Mouse (Mus musculus) forebrain, postnatal 0 days (tissue): ENCODE measurements at regions not wholly inside any gene's neighbourhood (a gene's known extent, or its start where the extent isn't known, plus 50 kb on each side); places are given as distances from the start of the nearest gene placed in this dataset.

ENCODE experiments used
- ATAC-seq: fragments of 200-750 bp; cut with Nextera tagmentation; 2 replicates; pipeline ENCODE4 v1.8.0; 2017; ENCODE audit warnings: mild to moderate bottlenecking, moderate library complexity
- DNase-seq: peaks from one replicate; pipeline ENCODE4 v3.0.0-alpha.2; 2015
- H3K27ac ChIP-seq: fragments of 300-500 bp; sonication (generic); 2 replicates; pipeline ENCODE4 v1.5.1; 2014; ENCODE audit warnings: low read depth, mild to moderate bottlenecking, antibody characterized with exemption, low read length, moderate library complexity, mixed read lengths
- H3K27me3 ChIP-seq: fragments of 300-500 bp; sonication (generic); 2 replicates; pipeline ENCODE4 v1.6.1; 2014; ENCODE audit warnings: mild to moderate bottlenecking, low read length, mixed read lengths; ENCODE audit not compliant: insufficient read depth
- H3K36me3 ChIP-seq: fragments of 300-500 bp; sonication (generic); 2 replicates; pipeline ENCODE4 v1.6.1; 2014; ENCODE audit warnings: mild to moderate bottlenecking, moderate library complexity; ENCODE audit not compliant: insufficient read depth
- H3K4me1 ChIP-seq: fragments of 300-500 bp; sonication (generic); 2 replicates; pipeline ENCODE4 v1.6.1; 2014; ENCODE audit warnings: antibody characterized with exemption; ENCODE audit not compliant: insufficient read depth
- H3K4me2 ChIP-seq: fragments of 300-500 bp; sonication (generic); 2 replicates; pipeline ENCODE4 v1.6.1; 2014; ENCODE audit warnings: low read depth, mild to moderate bottlenecking, moderate library complexity
- H3K4me3 ChIP-seq: fragments of 300-500 bp; sonication (generic); 2 replicates; pipeline ENCODE4 v1.5.1; 2014; ENCODE audit warnings: low read depth, low read length, mixed read lengths
- H3K9ac ChIP-seq: fragments of 300-500 bp; sonication (generic); 2 replicates; pipeline ENCODE4 v1.6.1; 2014; ENCODE audit warnings: mild to moderate bottlenecking
- H3K9me3 ChIP-seq: fragments of 300-500 bp; sonication (generic); 2 replicates; pipeline ENCODE4 v1.6.1; 2016; ENCODE audit warnings: low read length
- CTCF ChIP-seq: sonication (generic); IDR thresholded peaks from 2 replicates; pipeline ENCODE4 v1.5.1; 2016; ENCODE audit warnings: antibody characterized with exemption, control low read depth, low read depth
- WGBS: fragments of 180-500 bp; shearing (Covaris S2); extraction: QIAGEN DNeasy Blood & Tissue Kit; methylation state at CpG from one replicate; pipeline ENCODE4 v1.1.7; 2014; 5-methylcytosine and 5-hydroxymethylcytosine counted together

DNA sequence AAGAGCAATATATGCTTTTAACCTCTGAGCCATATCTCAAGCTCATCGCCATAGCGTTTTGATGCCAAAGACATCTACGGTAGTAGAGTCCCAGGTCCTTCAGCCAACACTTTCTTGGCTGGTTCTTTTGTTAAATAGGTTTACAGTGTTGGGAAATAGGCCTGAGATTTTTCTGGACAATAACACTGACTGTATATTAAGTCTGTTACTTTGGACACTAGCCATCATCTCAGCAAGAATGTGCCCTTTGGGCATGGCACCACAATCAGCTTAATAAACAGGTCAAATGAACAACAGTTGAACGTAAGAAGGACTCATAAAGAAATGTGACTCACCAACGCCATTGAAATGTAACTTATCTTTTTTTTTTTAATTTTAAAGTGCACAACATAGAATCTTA lies 68.6 kb upstream of the Adamts9 start:
- Histone ChIP-seq H3K27ac (no peak overlapping the region), H3K4me1 (no peaks in the 10 kb centered on the region), H3K9me3 (no peaks in the 10 kb centered on the region), H3K4me3 (no peak overlapping the region), H3K4me2 (no peak overlapping the region), H3K36me3 (no peaks in the 10 kb centered on the region), H3K27me3 (no peaks in the 10 kb centered on the region), H3K9ac (no peak overlapping the region)
- no peak for DNase-seq
- TF ChIP-seq CTCF, result no peak
- WGBS, result 87% methylated on average over 5 of the region's 5 CpGs
- no peak for ATAC-seq

- Histone ChIP-seq H3K4me1 (no peaks in the 10 kb centered on the region), H3K27me3 (no peaks in the 10 kb centered on the region), H3K4me3 (no peak overlapping the region), H3K36me3 (no peaks in the 10 kb centered on the region), H3K9ac (no peak overlapping the region), H3K9me3 (no peaks in the 10 kb centered on the region), H3K4me2 (no peak overlapping the region), H3K27ac (no peak overlapping the region)
- no peak for TF ChIP-seq CTCF
- DNase-seq (no peak), ATAC-seq (no peak)
- WGBS, result 53% methylated on average over 3 of the region's 3 CpGs
Observed at GRCm38 (mm10) chr6:93004587-93005240, 61.4 kb upstream of the Adamts9 start.

DNA sequence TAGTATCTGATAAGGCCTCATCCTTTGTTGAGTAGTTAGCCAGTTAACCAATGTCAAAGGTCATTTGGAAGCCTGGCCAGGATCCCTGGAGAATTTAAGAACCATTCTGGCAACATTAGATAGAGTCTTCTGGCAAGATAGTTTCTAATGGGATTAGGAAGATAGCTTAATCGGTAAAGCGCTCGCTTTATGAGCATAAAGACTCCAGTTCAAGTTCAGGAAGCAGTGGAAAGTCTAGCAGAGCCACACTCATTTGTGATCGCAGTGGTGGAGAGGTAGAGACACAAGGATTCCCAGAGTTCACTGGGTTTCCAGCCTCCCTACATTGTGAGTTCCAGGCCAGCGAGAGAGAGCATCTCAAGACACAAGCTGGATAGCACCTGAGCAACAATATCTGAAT lies 60.5 kb upstream of the Adamts9 start:
- Histone ChIP-seq H3K9me3 (no peaks in the 10 kb centered on the region), H3K27ac (no peak overlapping the region), H3K27me3 (no peaks in the 10 kb centered on the region), H3K4me2 (no peak overlapping the region), H3K9ac (no peak overlapping the region), H3K36me3 (no peaks in the 10 kb centered on the region), H3K4me1 (no peaks in the 10 kb centered on the region), H3K4me3 (no peak overlapping the region)
- DNase-seq, result no peak
- TF ChIP-seq CTCF, result no peak
- WGBS, result 96% methylated on average over 5 of the region's 5 CpGs
- no peak for ATAC-seq

DNA sequence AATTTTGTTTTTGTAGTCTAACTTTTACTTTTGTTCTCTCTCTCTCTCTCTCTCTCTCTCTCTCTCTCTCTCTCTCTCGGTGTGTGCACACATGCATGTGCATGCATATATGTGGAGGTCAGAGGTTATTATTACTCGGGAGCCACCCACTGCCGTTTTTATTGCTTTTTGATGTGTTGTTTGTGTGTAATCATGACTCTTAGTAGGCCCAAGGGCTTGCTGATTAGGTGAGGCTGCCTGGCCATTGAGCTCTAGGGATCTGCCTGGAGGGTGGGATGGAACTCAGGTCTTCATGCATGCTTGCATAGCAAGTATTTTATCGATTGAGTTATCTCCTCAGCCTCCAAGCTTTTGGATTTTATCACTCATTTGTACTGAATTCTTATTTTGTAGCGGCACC lies 50.4 kb upstream of the Adamts9 start:
- no peak overlapping the region for H3K9ac ChIP-seq
- H3K36me3 ChIP-seq, result no peaks in the 10 kb centered on the region
- no peaks in the 10 kb centered on the region for H3K4me1 ChIP-seq
- ATAC-seq, result no peak
- no peak for DNase-seq
- H3K4me3 ChIP-seq, result no peak overlapping the region
- no peaks in the 10 kb centered on the region for H3K9me3 ChIP-seq
- no peak overlapping the region for H3K27ac ChIP-seq
- 92% methylated on average over 5 of the region's 5 CpGs for WGBS
- H3K4me2 ChIP-seq, result no peak overlapping the region
- no peak for TF ChIP-seq CTCF
- H3K27me3 ChIP-seq, result no peaks in the 10 kb centered on the region
